Mouse (Mus musculus) kidney, adult 9 months (tissue): ENCODE results near the gene Soat1.

ENCODE experiments used
- DNase-seq: peaks from one replicate; pipeline ENCODE4 v3.0.0; 2022

Soat1 gene

GRCm38 (mm10) chr1:156463981-156464853 is 9.9 kb downstream of the Soat1 start:
- no peak for DNase-seq

GRCm38 (mm10) chr1:156462273-156462991 is 11.7 kb downstream of the Soat1 start:
- DNase-seq, result peak; percentile 79

GRCm38 (mm10) chr1:156461036-156461435 is 13.1 kb downstream of the Soat1 start:
- DNase-seq, result no peak

- no peak for DNase-seq
These were observed 13.9 kb downstream of the Soat1 start for GRCm38 (mm10) chr1:156460216-156460615.

- DNase-seq, result peak; percentile 20
These were observed 14.4 kb downstream of the Soat1 start for GRCm38 (mm10) chr1:156459690-156460089.

- DNase-seq, result no peak
These were observed 15.6 kb downstream of the Soat1 start for GRCm38 (mm10) chr1:156458391-156459060.

- DNase-seq, result no peak
These were observed 18.9 kb downstream of the Soat1 start for GRCm38 (mm10) chr1:156455005-156455758.

- no peak for DNase-seq
These were observed 19.7 kb downstream of the Soat1 start for GRCm38 (mm10) chr1:156454384-156454783.

GRCm38 (mm10) chr1:156453876-156454275 is 20.3 kb downstream of the Soat1 start:
- no peak for DNase-seq

- no peak for DNase-seq
These were observed 23.7 kb downstream of the Soat1 start for GRCm38 (mm10) chr1:156450478-156450877.

GRCm38 (mm10) chr1:156449691-156450090 is 24.4 kb downstream of the Soat1 start:
- DNase-seq, result no peak

- no peak for DNase-seq
These were observed 25.0 kb downstream of the Soat1 start for GRCm38 (mm10) chr1:156449089-156449488.

GRCm38 (mm10) chr1:156445049-156445448 is 29.1 kb downstream of the Soat1 start:
- DNase-seq, result no peak

- DNase-seq, result no peak
These were observed 31.4 kb downstream of the Soat1 start for GRCm38 (mm10) chr1:156442776-156443175.

GRCm38 (mm10) chr1:156442266-156442665 is 31.9 kb downstream of the Soat1 start:
- no peak for DNase-seq

GRCm38 (mm10) chr1:156437726-156438125 is 36.4 kb downstream of the Soat1 start:
- no peak for DNase-seq

- DNase-seq, result no peak
These were observed 37.0 kb downstream of the Soat1 start for GRCm38 (mm10) chr1:156437016-156437708.

- no peak for DNase-seq
These were observed 40.6 kb downstream of the Soat1 start for GRCm38 (mm10) chr1:156433497-156433896.

GRCm38 (mm10) chr1:156432498-156432897 is 41.6 kb downstream of the Soat1 start:
- DNase-seq, result no peak

- DNase-seq, result no peak
These were observed 45.7 kb downstream of the Soat1 start for GRCm38 (mm10) chr1:156428434-156428833.

GRCm38 (mm10) chr1:156425746-156426145 is 48.4 kb downstream of the Soat1 start:
- no peak for DNase-seq

- DNase-seq, result no peak
These were observed 50.1 kb downstream of the Soat1 start for GRCm38 (mm10) chr1:156424054-156424453.
